Mouse (Mus musculus): Measurements from ENCODE around the gene Atp5j. TPM values are rescaled to one million over a fixed set of nuclear protein-coding genes. Genes with fewer than 3 reads are reported as not detected.

The Atp5j gene
- total and polyA plus RNA-seq, 3 experiments: 191 to 240 TPM; not detected in 1

GRCm38 (mm10) chr16:84875012-84875717, 39.7 kb upstream of the Atp5j start:
- Histone ChIP-seq H3K27ac (ENCODE audit: control insufficient read depth, low read depth, low read length) (no peak overlapping the region), H3K27me3 (ENCODE audit: control insufficient read depth in 1 of 2, insufficient read depth in 2 of 2, low read length in 2 of 2) (no peaks in the 10 kb centered on the region; a peak in 1 of 4 replicates), H3K36me3 (ENCODE audit: control insufficient read depth in 1 of 2, insufficient read depth in 2 of 2, low read length in 2 of 2) (peaks cover 0 to 2% of the 10 kb centered on the region in 2 experiments; a peak in 1 of 4 replicates), H3K4me1 (ENCODE audit: control insufficient read depth in 1 of 2, insufficient read depth in 2 of 2, low read length in 2 of 2) (peaks cover 0 to 5% of the 10 kb centered on the region in 2 experiments; a peak in 2 of 4 replicates), H3K4me3 (ENCODE audit: control insufficient read depth in 1 of 2, insufficient read depth in 1 of 2, low read depth in 2 of 2, low read length in 2 of 2) (no peak overlapping the region), H3K9me3 (replicated peaks; ENCODE audit: insufficient read depth, low read length) (no peaks in the 10 kb centered on the region), H3K79me2 (ENCODE audit: control insufficient read depth, insufficient read depth, low read length, poor library complexity) (no peaks in the 10 kb centered on the region), H3K9ac (ENCODE audit: control insufficient read depth, low read depth, low read length, poor library complexity, severe bottlenecking) (no peak overlapping the region)
- no peak for TF ChIP-seq TBP (IDR thresholded peaks at IDR 0.05; ENCODE audit: low read depth, low read length)
- no peak for TF ChIP-seq NRF1 (IDR thresholded peaks at IDR 0.05; ENCODE audit: insufficient read depth, low read depth, low read length, poor library complexity, severe bottlenecking)
- no peak for TF ChIP-seq KAT2A (conservative IDR thresholded peaks at IDR 0.05; ENCODE audit: low read depth, low read length)
- TF ChIP-seq ELF1 (IDR thresholded peaks at IDR 0.05; ENCODE audit: low read depth, low read length): no peak
- TF ChIP-seq E2F4 (IDR thresholded peaks at IDR 0.05; ENCODE audit: borderline replicate concordance, low read depth, low read length): no peak
- no peak for DNase-seq (ENCODE audit: low read depth, low spot score)

DNA sequence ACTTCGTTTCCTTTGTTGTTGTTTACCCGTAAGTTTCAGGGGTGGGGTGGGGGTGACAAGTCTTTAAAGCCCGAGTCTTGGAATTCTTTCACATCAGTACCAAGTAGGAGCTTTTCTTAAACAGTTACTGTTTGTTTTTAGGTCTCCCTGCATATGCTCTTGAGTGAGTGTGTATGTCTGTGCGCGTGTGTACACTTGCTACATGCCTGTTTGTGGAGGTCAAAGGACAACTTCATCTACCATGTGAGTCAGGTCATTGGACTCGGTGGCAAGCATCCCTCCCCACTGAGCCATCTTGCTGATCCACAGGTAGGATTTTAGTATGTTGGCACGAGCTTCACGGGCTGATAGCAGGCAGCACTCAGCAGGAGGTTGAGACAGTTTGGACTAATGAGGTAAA, 38.4 kb upstream of the Atp5j start:
- no peaks in the 10 kb centered on the region; a peak in 1 of 4 replicates for H3K4me1 ChIP-seq (ENCODE audit: control insufficient read depth in 1 of 2, insufficient read depth in 2 of 2, low read length in 2 of 2)
- H3K36me3 ChIP-seq (ENCODE audit: control insufficient read depth in 1 of 2, insufficient read depth in 2 of 2, low read length in 2 of 2): no peaks in the 10 kb centered on the region
- DNase-seq (ENCODE audit: low read depth, low spot score): no peak
- no peak overlapping the region for H3K27ac ChIP-seq (ENCODE audit: control insufficient read depth, low read depth, low read length)
- no peaks in the 10 kb centered on the region for H3K9me3 ChIP-seq (replicated peaks; ENCODE audit: insufficient read depth, low read length)
- no peak overlapping the region for H3K9ac ChIP-seq (ENCODE audit: control insufficient read depth, low read depth, low read length, poor library complexity, severe bottlenecking)
- no peaks in the 10 kb centered on the region; a peak in 1 of 4 replicates for H3K27me3 ChIP-seq (ENCODE audit: control insufficient read depth in 1 of 2, insufficient read depth in 2 of 2, low read length in 2 of 2)
- no peaks in the 10 kb centered on the region for H3K79me2 ChIP-seq (ENCODE audit: control insufficient read depth, insufficient read depth, low read length, poor library complexity)
- no peak overlapping the region for H3K4me3 ChIP-seq (ENCODE audit: control insufficient read depth in 1 of 2, insufficient read depth in 1 of 2, low read depth in 2 of 2, low read length in 2 of 2)
- TF ChIP-seq SMC3 (IDR thresholded peaks at IDR 0.05; ENCODE audit: low read depth, low read length): no peak
- no peak for TF ChIP-seq ETS1 (IDR thresholded peaks at IDR 0.05; ENCODE audit: low read depth, low read length)
- no peak for TF ChIP-seq ZC3H11A (IDR thresholded peaks at IDR 0.05; ENCODE audit: low read depth, low read length)
- no peak for TF ChIP-seq MYB (IDR thresholded peaks at IDR 0.05; ENCODE audit: low read depth, low read length)
- TF ChIP-seq MAX (IDR thresholded peaks at IDR 0.05; ENCODE audit: low read length): no peak
- no peak for TF ChIP-seq GATA1 (IDR thresholded peaks at IDR 0.05; ENCODE audit: low read depth, low read length)
- no peak for TF ChIP-seq RCOR1 (IDR thresholded peaks at IDR 0.05; ENCODE audit: low read depth, low read length)
- no peak for TF ChIP-seq GABPA (IDR thresholded peaks at IDR 0.05; ENCODE audit: low read depth, low read length)
- no peak for TF ChIP-seq ZMIZ1 (IDR thresholded peaks at IDR 0.05; ENCODE audit: low read depth, low read length)
- no peak for TF ChIP-seq ZKSCAN1 (IDR thresholded peaks at IDR 0.05; ENCODE audit: low read depth, low read length)

Data from MEL (cell line).